Comparison of ENCODE assay signal across 8 mouse cellular contexts in genomic region chr14:103346729-103347505, GRCm38 (mm10). TPM values are rescaled to one million over a fixed set of nuclear protein-coding genes. Genes with fewer than 3 reads are reported as not detected.
DNase-seq lines count a peak whose midpoint lies in the region; ATAC-seq lines count a peak whose summit lies in the region.

TSS of gene Mycbp2 (minus strand) at chr14:103346814.

- no peaks in the 10 kb centered on the region for H3K27me3 ChIP-seq in hindbrain, embryonic 11.5 days (ENCODE audit: control insufficient read depth, insufficient read depth, low read length)

- peak within 1 kb of the TSS; percentile 52 for H3K4me2 ChIP-seq in hindbrain, embryonic 11.5 days (replicated peaks; ENCODE audit: low read depth, low read length)

- no peaks in the 10 kb centered on the region for H3K9me3 ChIP-seq in hindbrain, embryonic 11.5 days (ENCODE audit: control insufficient read depth, low read length)

- H3K4me3 ChIP-seq in hindbrain, embryonic 11.5 days (ENCODE audit: low read depth, low read length) = peak within 1 kb of the TSS; percentile 85

- peak; percentile 97 for ATAC-seq in hindbrain, embryonic 11.5 days (ENCODE audit: low FRiP score)

- no peaks in the 10 kb centered on the region for H3K36me3 ChIP-seq in hindbrain, embryonic 11.5 days (ENCODE audit: control insufficient read depth, insufficient read depth, low read length)

- peak within 1 kb of the TSS; percentile 96 for H3K27ac ChIP-seq in hindbrain, embryonic 11.5 days (ENCODE audit: low read depth, low read length)

- peak within 1 kb of the TSS; percentile 83 for H3K9ac ChIP-seq in hindbrain, embryonic 11.5 days (ENCODE audit: low read depth, low read length)

- peak; percentile 100 for DNase-seq in Muller cell, postnatal 12 days (ENCODE audit: inconsistent ontology term)
- DNase-seq in cerebellum, adult 9-11 months = peak; percentile 100
- peak; percentile 96 to 98 for DNase-seq in frontal cortex, adult 2 months (ENCODE audit: extremely low spot score in 1 of 2, low spot score in 1 of 2)
- DNase-seq in hindbrain, embryonic 11.5 days (ENCODE audit: low spot score) = peak; percentile 97
- peak; percentile 97 to 99 for DNase-seq in layer of hippocampus, postnatal 10 days (ENCODE audit: low spot score in 2 of 2)
- peak; percentile 99 for DNase-seq in lung, postnatal 10 days
- DNase-seq in ovary, postnatal 36 days (ENCODE audit: low spot score) = peak; percentile 99
- DNase-seq in thymus, postnatal 25 days = peak; percentile 97

- no peaks in the 10 kb centered on the region; the same call in 1 of the 2 replicates for H3K4me1 ChIP-seq in hindbrain, embryonic 11.5 days (replicated peaks; ENCODE audit: control insufficient read depth, insufficient read depth, low read length)

- WGBS in hindbrain, embryonic 11.5 days = 6% methylated on average over 30 of the region's 41 CpGs

RNA-seq across cellular contexts. Expression of gene Mycbp2, which starts in this region (rescaled TPM):
- polyA plus RNA-seq in frontal cortex, adult 2 months (2012; rRNA removed) = 131 and 148 TPM in 2 replicates
- 33.3 and 38.1 TPM in 2 replicates for polyA plus RNA-seq in hindbrain, embryonic 11.5 days (2014; fragmentation: Nextera tagmentation; extraction: Ambion mirVana)
- total RNA-seq in layer of hippocampus, postnatal 10 days (2021) = 100 to 1,000 TPM; 150 TPM

Comparison
In these comparisons a context has a peak if more than half of its experiments do, and no peak if none do; other contexts are left out.
1. Peak in every context shown above with its lines: DNase-seq, ATAC-seq, H3K4me3 ChIP-seq and H3K27ac ChIP-seq.